Mouse (Mus musculus): ENCODE data around the gene Kti12. TPM values are rescaled to one million over a fixed set of nuclear protein-coding genes. Genes with fewer than 3 reads are reported as not detected.

Gene Kti12
- total RNA-seq, 1 experiment = 26.7 TPM

DNA sequence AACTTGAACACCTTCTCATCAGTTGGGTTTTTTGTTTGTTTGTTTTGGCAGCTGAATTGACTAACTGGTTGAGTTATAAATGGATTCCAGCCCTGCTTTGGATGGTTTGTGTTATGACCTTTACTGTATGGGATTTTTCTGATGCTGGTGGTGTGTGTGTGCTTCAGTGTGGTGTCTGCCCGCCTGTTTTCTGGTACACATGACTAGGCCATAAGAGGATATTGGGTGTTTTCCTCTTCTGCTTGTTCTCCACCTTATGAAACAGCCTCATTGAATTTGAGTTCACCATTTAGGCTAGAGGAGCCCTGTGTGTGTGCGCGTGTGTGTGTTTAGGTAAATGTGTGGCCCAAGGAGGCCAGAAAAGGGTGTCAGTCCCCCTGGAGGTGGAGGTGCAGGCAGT lies 12.1 kb upstream of the Kti12 start:
- Histone ChIP-seq H3K4me3 (ENCODE audit: insufficient read depth in 1 of 2, low read depth in 1 of 2, low read length in 2 of 2, poor library complexity in 1 of 2, severe bottlenecking in 1 of 2) (peak overlapping the region; percentile 94), H3K4me1 (ENCODE audit: control insufficient read depth in 2 of 2, insufficient read depth in 2 of 2, low read length in 2 of 2, poor library complexity in 1 of 2) (peaks cover 0 to 8% of the 10 kb centered on the region in 2 experiments; a peak in 1 of 4 replicates), H3K9me3 (ENCODE audit: control insufficient read depth, insufficient read depth, low read depth, low read length) (no peaks in the 10 kb centered on the region), H3K9ac (ENCODE audit: insufficient read depth, low read depth, low read length, poor library complexity, severe bottlenecking) (peak overlapping the region; percentile 53; the same call in 1 of the 2 replicates), H3K27ac (ENCODE audit: insufficient read depth, low read depth, low read length, poor library complexity, severe bottlenecking) (no peak overlapping the region), H3K36me3 (ENCODE audit: control insufficient read depth, insufficient read depth, low read length, poor library complexity, severe bottlenecking) (no peaks in the 10 kb centered on the region)
- DNase-seq (ENCODE audit: low read depth, low spot score) = no peak
- in situ Hi-C loops (cut with MboI; ENCODE audit: low sequenced_read_pairs in 2 of 2, unreplicated experiment in 2 of 2) = no loop called here
- no peak for TF ChIP-seq CHD2 (IDR thresholded peaks at IDR 0.05; ENCODE audit: low read depth, low read length)
- no peak for TF ChIP-seq ZNF384 (IDR thresholded peaks at IDR 0.05; ENCODE audit: low read depth, low read length)
- TF ChIP-seq HCFC1 (IDR thresholded peaks at IDR 0.05; ENCODE audit: borderline replicate concordance, insufficient read depth, low read length) = no peak
- TF ChIP-seq MAFK (IDR thresholded peaks at IDR 0.05; ENCODE audit: insufficient read depth, low read depth, low read length) = no peak
- no peak for TF ChIP-seq ZC3H11A (IDR thresholded peaks at IDR 0.05; ENCODE audit: borderline replicate concordance, low read depth, low read length)

DNA sequence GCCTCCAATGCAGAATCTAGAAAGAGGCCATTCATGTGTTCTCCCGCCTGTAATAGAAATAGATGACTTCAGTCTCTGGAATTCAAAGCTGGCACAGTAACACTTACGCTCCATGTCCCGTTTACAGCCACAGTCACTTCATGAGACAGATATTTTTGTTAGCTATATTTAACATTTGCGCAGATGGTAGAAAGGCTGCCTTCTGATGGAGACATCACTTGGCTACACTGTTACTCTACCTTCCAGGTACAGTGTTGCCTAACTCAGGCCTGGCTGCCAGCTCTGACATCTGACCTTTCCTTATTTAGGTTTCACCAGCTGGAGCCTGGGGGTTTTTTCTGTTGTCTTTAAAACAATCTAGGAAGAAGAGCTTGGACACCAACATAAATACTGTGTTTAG lies 9.6 kb upstream of the Kti12 start:
- H3K4me1 ChIP-seq (ENCODE audit: control insufficient read depth in 2 of 2, insufficient read depth in 2 of 2, low read length in 2 of 2, poor library complexity in 1 of 2) = 0 out of 4 replicates have a peak, but pooled peaks cover 0 to 1% of the 10 kb centered on the region in 2 experiments
- H3K9me3 ChIP-seq (ENCODE audit: control insufficient read depth, insufficient read depth, low read depth, low read length) = no peaks in the 10 kb centered on the region
- in situ Hi-C loops (cut with MboI; ENCODE audit: low sequenced_read_pairs in 2 of 2, unreplicated experiment in 2 of 2) = no loop called here
- no peaks in the 10 kb centered on the region for H3K36me3 ChIP-seq (ENCODE audit: control insufficient read depth, insufficient read depth, low read length, poor library complexity, severe bottlenecking)
- H3K4me3 ChIP-seq (ENCODE audit: insufficient read depth in 1 of 2, low read depth in 1 of 2, low read length in 2 of 2, poor library complexity in 1 of 2, severe bottlenecking in 1 of 2) = no peak overlapping the region
- no peak for DNase-seq (ENCODE audit: low read depth, low spot score)
- H3K27ac ChIP-seq (ENCODE audit: insufficient read depth, low read depth, low read length, poor library complexity, severe bottlenecking) = no peak overlapping the region
- H3K9ac ChIP-seq (ENCODE audit: insufficient read depth, low read depth, low read length, poor library complexity, severe bottlenecking) = no peak overlapping the region
- no peak for TF ChIP-seq ZC3H11A (IDR thresholded peaks at IDR 0.05; ENCODE audit: borderline replicate concordance, low read depth, low read length)
- TF ChIP-seq HCFC1 (IDR thresholded peaks at IDR 0.05; ENCODE audit: borderline replicate concordance, insufficient read depth, low read length) = no peak
- no peak for TF ChIP-seq CHD2 (IDR thresholded peaks at IDR 0.05; ENCODE audit: low read depth, low read length)
- TF ChIP-seq MAFK (IDR thresholded peaks at IDR 0.05; ENCODE audit: insufficient read depth, low read depth, low read length) = no peak
- no peak for TF ChIP-seq ZNF384 (IDR thresholded peaks at IDR 0.05; ENCODE audit: low read depth, low read length)

DNA sequence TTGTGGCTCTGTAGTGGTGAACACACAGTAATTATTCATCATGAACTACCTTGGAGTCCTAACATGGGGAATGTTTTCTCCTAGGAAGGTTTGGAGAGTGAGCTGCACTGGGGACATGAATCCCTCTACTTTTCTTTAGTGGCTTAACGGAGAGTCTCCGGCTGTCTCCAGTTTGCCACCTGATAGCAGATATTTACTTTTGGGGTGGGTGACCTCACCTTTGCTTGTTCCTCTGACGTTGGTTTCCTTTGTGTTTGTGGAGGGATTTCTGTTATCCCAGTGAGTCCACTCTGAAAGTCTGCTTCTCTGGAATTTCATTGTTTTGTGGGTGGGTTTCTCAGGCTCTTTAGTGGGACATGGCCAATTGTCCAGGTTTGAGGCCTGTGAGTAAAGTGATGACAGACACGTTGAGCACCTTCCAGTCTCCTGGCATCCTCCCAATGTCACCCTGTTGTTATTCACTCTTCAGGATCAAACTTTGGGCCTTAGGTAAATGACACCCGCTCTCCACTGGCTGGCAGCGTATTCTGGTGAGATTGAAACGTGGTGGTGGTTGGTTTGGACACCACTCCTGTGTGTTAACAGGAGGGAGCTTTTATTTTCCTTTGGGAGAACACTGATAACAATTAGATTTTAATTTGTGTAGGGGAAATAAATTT lies 5.5 kb upstream of the Kti12 start:
- no peak for TF ChIP-seq HCFC1 (IDR thresholded peaks at IDR 0.05; ENCODE audit: borderline replicate concordance, insufficient read depth, low read length)
- no peak for TF ChIP-seq ZNF384 (IDR thresholded peaks at IDR 0.05; ENCODE audit: low read depth, low read length)
- TF ChIP-seq MAFK (IDR thresholded peaks at IDR 0.05; ENCODE audit: insufficient read depth, low read depth, low read length) = no peak
- TF ChIP-seq ZC3H11A (IDR thresholded peaks at IDR 0.05; ENCODE audit: borderline replicate concordance, low read depth, low read length) = no peak
- no peak for TF ChIP-seq CHD2 (IDR thresholded peaks at IDR 0.05; ENCODE audit: low read depth, low read length)
- in situ Hi-C loops (cut with MboI; ENCODE audit: low sequenced_read_pairs in 2 of 2, unreplicated experiment in 2 of 2) = no loop called here
- Histone ChIP-seq H3K4me3 (ENCODE audit: insufficient read depth in 1 of 2, low read depth in 1 of 2, low read length in 2 of 2, poor library complexity in 1 of 2, severe bottlenecking in 1 of 2) (no peak overlapping the region), H3K9me3 (ENCODE audit: control insufficient read depth, insufficient read depth, low read depth, low read length) (no peaks in the 10 kb centered on the region), H3K4me1 (ENCODE audit: control insufficient read depth in 2 of 2, insufficient read depth in 2 of 2, low read length in 2 of 2, poor library complexity in 1 of 2) (peaks cover 0 to 4% of the 10 kb centered on the region in 2 experiments; a peak in 1 of 4 replicates), H3K27ac (ENCODE audit: insufficient read depth, low read depth, low read length, poor library complexity, severe bottlenecking) (no peak overlapping the region; the same call in 1 of the 2 replicates), H3K9ac (ENCODE audit: insufficient read depth, low read depth, low read length, poor library complexity, severe bottlenecking) (no peak overlapping the region), H3K36me3 (ENCODE audit: control insufficient read depth, insufficient read depth, low read length, poor library complexity, severe bottlenecking) (no peaks in the 10 kb centered on the region)
- no peak for DNase-seq (ENCODE audit: low read depth, low spot score)

DNA sequence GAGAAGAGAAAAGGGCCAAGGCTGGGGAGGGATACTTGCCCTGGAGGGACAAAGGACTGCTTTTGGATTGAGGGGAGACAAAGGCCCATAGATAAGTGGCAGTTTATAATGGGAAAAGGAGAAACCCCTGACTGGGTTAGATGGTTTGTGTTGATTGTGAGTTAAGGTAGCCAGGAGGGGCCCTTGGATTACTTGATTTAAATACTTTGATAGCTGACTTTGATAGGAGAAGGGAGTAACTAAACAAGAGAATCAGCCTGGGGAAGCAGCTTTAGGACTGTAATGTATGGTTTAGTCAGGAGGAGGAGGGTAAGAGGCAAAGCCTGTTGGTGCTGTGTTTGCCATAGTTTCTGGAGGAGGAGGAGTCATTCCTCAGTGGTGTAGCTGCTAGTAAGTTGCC lies 4.2 kb upstream of the Kti12 start:
- Histone ChIP-seq H3K4me3 (ENCODE audit: insufficient read depth in 1 of 2, low read depth in 1 of 2, low read length in 2 of 2, poor library complexity in 1 of 2, severe bottlenecking in 1 of 2) (no peak overlapping the region), H3K27ac (ENCODE audit: insufficient read depth, low read depth, low read length, poor library complexity, severe bottlenecking) (peak overlapping the region; percentile 44; the same call in 1 of the 2 replicates), H3K36me3 (ENCODE audit: control insufficient read depth, insufficient read depth, low read length, poor library complexity, severe bottlenecking) (peaks cover under 1% of the 10 kb centered on the region; the same call in 1 of the 2 replicates), H3K4me1 (ENCODE audit: control insufficient read depth in 2 of 2, insufficient read depth in 2 of 2, low read length in 2 of 2, poor library complexity in 1 of 2) (peaks cover 0 to 4% of the 10 kb centered on the region in 2 experiments; a peak in 1 of 4 replicates), H3K9me3 (ENCODE audit: control insufficient read depth, insufficient read depth, low read depth, low read length) (no peaks in the 10 kb centered on the region), H3K9ac (ENCODE audit: insufficient read depth, low read depth, low read length, poor library complexity, severe bottlenecking) (no peak overlapping the region)
- DNase-seq (ENCODE audit: low read depth, low spot score) = no peak
- in situ Hi-C loops (cut with MboI; ENCODE audit: low sequenced_read_pairs in 2 of 2, unreplicated experiment in 2 of 2) = no loop called here
- no peak for TF ChIP-seq MAFK (IDR thresholded peaks at IDR 0.05; ENCODE audit: insufficient read depth, low read depth, low read length)
- no peak for TF ChIP-seq ZC3H11A (IDR thresholded peaks at IDR 0.05; ENCODE audit: borderline replicate concordance, low read depth, low read length)
- no peak for TF ChIP-seq CHD2 (IDR thresholded peaks at IDR 0.05; ENCODE audit: low read depth, low read length)
- no peak for TF ChIP-seq HCFC1 (IDR thresholded peaks at IDR 0.05; ENCODE audit: borderline replicate concordance, insufficient read depth, low read length)
- TF ChIP-seq ZNF384 (IDR thresholded peaks at IDR 0.05; ENCODE audit: low read depth, low read length) = no peak

Data from ES-E14 (cell line).